Mouse (Mus musculus) cerebellum, postnatal 25 days (tissue): ENCODE data around the gene Gtse1.
"Not testable (repeated sequence)": the region's sequence is repeated elsewhere in the genome, so short reads cannot be mapped to it uniquely, and the experiment has no call there.

Experiments
- DNase-seq, 2 experiments: peaks; one replicate each; pipeline ENCODE4 v3.0.0; 2021; ENCODE audit warnings: mixed read lengths in 2 of 2

Gtse1 gene

GRCm38 (mm10) chr15:85859490-85860031 lies at the start of gene Gtse1:
Gtse1 (plus strand) TSS chr15:85859745.
- peak; percentile 92 to 94 for DNase-seq

DNA sequence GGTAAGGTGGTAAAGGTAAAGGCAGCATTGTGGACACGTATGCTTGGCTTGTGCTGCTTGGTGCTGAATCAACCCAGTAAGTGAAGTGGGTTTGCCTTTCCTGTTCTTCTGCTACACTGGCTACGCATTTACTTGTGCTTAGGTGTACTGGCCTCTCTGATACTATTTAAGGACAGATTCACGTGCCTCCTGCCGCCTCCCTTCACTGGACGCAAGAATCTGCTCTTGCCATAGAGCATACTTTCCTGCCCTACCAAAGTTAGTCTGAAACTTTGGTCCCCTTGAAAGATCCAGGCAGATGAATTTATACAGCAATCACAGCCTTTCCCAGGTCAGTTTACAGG lies 49.1 kb upstream of the Gtse1 start:
- DNase-seq: no peak

DNA sequence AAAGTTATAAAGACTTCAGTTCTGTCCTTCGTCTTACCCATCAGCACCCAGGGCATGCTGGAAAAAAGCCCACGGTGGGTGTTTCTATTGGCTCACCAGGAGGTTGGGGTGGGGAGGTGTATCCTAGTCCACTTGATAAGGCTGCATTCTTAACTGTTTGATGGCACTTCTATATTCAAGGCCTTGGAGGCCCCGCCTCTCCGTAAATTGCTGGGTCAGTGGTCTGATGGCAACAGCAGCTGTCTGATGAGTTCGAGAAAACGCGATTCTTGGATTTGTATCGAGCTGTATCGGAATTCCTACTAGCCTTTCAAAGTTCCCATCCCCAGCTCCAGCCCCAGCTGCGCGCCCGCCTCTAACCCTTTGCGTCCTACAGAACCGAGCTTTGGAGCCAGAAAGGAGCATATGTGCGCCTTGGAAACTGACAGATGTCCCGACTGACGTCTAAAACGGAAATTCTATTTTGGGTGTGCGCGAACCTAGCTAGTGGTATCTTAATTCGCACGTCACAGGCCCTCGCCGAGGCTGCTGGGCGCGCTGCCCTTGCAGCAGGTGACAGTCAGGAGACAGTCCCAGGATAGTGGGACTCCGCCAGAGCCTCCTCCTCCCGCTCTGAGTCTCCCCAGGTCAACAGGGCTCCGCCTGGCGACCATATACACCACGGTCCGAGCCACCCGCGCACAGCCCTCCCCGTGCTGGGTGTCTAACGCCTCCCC lies 48.6 kb upstream of the Gtse1 start:
- peak; percentile 89 to 90 for DNase-seq

GRCm38 (mm10) chr15:85811535-85812277 lies 47.8 kb upstream of the Gtse1 start, which contains the start of gene Cdpf1:
Cdpf1 (minus strand) TSS chr15:85811697.
- DNase-seq: peak; percentile 100

GRCm38 (mm10) chr15:85813428-85813827 lies 46.1 kb upstream of the Gtse1 start:
- no peak for DNase-seq

DNA sequence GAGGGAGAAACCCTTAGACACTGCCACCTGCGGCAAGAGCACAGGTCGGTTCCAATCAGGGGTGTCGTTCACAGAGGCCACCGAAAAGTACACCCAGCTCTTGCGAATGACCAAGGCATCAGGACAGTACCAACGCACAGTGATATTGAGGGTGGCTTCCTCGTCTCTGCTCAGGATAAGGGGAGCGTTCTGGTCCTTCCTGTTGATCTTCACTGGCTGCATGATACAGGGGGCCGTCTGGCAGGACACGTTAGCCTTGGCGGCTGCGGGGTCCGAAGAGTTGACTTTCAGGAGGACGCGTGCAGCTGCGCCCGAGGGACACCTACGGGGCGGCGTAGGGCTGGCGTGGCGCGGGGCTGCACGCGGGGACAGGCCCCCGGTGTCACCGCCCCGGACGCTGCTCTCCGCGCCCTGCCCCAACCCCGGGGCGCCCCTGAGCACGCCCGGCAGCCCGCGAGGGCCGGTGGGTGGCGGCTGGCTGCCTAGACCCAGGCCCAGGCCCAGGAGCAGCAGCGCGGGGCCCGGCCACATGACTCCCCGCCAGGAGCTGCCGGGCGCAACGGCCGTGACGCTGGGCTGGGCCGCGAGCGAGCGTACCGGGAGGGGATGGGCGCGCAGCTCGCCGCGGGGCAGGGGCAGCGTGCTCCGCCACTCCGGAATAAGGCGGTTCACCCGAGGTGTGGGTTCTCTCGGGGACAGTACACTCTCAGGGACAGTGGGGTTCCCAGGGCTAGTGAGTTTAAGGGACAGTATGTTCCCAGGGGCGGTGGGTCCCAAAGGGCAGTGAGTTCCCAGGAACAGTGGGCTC lies 38.1 kb upstream of the Gtse1 start, which contains the start of gene Pkdrej:
Gene Pkdrej (minus strand): TSS at position 532 of the 808 bp plus-strand sequence.
- peak; percentile 69 to 72 for DNase-seq

DNA sequence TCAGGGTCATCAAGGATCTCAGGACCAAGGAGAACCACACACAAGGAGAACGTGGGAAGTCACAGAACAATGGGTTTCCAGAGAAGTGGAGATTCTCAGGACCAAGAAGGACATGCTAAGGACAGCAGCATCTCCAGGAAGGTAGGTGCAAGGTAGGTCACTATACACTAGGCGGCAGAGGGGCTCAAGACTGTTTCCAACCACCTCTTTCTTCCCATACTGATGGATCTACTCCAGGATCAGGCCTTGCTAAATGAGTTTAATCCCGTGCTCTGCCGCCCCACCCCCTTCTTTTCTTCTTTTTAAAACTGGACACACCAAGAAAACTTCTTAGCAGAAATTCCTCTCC lies 37.6 kb upstream of the Gtse1 start:
- DNase-seq: peak in 1 of 2 experiments; percentile 33

GRCm38 (mm10) chr15:85826676-85827075 lies 32.9 kb upstream of the Gtse1 start:
- DNase-seq: no peak

GRCm38 (mm10) chr15:85828071-85828470 lies 31.5 kb upstream of the Gtse1 start:
- DNase-seq: no peak

DNA sequence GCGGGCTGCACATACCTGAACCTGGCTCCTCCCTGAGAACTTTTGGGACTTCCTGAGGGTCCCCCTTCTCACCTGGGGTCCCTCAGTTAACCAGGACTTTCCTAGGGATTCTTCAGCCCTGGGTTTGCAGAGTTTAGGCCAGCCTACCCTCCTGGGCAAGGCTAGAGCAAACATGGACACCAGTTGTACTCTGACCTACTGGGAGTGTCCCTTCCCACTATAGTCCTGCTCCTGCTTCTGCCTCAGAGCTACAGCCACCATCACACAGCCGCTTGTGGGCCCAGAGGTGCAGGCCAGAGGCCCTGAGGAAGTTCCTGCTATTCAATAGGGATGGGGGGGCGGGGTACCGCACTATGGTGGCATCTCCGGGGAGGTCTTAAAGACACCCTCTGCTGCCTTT lies 30.1 kb upstream of the Gtse1 start:
- DNase-seq: no peak

DNA sequence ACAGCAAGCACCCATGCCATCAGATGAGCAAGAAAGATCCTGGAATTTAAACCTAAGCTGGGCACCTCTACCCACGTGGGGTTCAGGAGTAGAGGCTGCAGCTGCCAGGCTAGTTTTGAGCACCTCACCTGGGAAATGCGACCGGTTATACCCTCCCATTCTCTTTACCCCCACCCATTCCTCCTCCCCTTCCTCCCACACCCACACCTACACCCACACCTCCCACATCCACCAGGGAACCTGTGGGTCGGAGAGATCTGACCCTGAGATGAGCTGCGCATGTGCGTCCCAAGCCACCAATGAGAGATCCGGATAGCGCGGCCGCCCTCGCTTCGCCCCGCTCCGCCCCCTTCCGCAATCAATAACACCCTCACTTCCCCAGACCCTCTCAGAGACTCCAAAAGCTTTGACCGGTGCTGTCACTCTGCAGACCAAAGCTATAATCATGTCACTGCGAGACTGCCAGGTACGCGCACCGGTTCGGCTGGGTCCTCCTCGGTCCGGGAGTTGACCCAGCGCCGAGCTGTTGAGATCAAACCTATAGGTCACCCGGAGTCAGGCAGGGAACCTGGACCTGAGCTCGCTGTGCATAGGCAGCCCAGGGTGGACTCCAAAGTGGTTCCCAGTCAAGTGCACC lies 27.5 kb upstream of the Gtse1 start, which contains the start of gene Ttc38:
Gene Ttc38 (plus strand): TSS at position 353 of the 637 bp plus-strand sequence.
- DNase-seq: peak; percentile 89 to 91

DNA sequence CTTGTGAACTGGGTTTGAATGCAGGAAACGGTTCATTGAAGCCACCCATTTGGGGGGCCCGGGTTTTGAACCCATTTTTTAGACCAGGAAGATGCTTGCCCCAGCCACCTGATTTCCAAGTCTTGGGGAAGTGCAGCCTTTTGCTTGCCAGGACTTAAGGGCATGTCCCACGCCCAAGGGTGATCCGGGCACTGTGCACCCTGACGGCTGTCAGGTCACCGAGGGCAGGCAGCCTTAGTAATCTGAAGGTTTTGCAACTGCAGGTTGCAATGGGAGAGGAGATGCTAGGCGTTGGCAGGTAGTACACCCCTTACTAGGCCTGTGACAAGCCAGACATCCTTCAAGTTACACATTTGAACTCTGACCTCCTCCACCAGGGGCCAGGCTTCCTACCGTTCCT lies 26.9 kb upstream of the Gtse1 start:
- DNase-seq: no peak

- no peak for DNase-seq
Observed at GRCm38 (mm10) chr15:85835335-85835734, 24.2 kb upstream of the Gtse1 start.

DNA sequence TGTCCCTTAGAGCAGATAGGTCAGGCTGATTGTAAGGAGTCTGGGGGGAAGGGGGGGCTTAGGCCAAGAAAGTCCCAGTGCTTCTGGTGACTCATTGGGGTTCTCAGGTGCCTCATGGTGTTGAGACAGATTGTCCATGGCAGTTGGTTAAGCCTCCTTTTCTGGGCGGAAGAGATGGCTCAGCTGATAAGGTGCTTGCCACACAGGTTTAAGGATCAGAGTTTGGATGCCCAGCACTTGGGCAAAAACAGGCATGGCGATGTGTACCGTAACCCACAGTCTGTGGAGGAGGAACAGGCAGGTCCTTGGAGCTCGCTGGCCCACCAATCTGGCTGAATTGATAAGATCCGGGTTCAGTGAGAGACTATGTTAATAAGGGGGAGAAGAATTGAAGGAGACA lies 22.7 kb upstream of the Gtse1 start:
- no peak for DNase-seq

DNA sequence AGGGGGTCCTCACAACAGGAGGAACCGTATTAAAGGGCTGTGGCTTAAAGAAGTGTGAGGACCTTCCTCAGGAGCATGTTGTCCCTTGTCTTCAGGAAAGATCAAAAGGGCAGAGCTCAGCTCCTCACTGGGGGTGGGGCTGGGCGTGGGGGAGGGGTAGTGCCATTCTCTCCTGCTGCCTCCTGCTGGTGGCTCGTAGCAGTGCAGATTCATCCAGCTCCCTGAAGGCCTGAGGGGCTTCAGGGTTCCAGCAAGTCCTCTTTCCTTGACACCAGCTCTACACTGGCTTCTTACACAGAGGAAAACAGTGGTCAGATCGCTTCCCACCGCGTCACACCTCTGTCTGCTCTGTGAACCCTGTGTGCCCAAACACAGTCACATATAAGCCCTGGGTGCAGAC lies 18.6 kb upstream of the Gtse1 start:
- peak in 1 of 2 experiments; percentile 37 for DNase-seq

- no peak for DNase-seq
Observed at GRCm38 (mm10) chr15:85841796-85842360, 17.7 kb upstream of the Gtse1 start.

DNA sequence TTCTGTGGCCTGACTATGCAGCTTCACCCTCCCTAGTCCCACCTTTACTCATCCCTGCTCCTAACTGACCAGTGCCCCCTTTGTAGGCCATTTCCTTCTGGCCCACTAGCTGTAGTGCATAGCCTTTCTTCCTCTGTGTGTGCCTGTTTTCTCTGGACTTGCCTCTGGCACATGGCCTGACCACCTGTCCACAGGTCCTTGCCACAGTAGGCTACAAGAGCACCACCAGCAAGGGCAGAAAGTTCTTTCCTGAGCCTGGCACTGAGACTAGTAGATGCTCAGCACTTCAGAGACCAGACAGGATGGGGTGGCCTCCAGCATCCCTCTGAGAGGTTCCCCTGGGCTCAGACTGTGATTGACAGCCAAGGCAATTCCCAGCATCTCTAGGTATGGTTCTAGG lies 14.5 kb upstream of the Gtse1 start:
- peak; percentile 74 to 81 for DNase-seq

GRCm38 (mm10) chr15:85851656-85852392 lies 7.7 kb upstream of the Gtse1 start:
- peak; percentile 53 to 58 for DNase-seq

GRCm38 (mm10) chr15:85858980-85859489 lies 510 bp upstream of the Gtse1 start:
- peak in 1 of 2 experiments; percentile 52 for DNase-seq

DNA sequence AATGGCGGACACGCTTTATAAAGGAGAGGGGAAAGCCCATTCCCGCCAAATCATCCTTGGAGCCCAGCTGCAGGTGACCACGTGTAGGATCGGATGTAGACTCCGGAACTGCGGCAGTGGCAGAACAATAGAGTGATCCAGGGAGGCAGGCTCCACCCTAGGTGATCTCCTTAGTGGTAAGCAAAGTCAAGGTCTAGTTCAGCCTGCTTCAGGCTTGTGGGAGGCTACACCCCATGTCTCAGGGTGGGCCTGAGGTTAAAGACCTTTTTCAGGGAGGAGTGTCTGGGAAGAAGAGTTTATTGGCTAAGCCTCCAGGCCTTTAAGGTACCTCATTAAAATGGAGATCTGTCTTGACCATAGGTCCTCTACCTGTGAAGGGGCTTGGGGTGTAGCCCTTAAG lies 6.4 kb downstream of the Gtse1 start:
- DNase-seq: not testable (repeated sequence)

GRCm38 (mm10) chr15:85867696-85868095 lies 8.2 kb downstream of the Gtse1 start:
- DNase-seq: peak; percentile 78 to 86
